Comparison of ENCODE assay signal across 8 mouse cellular contexts in genomic region chr7:100178016-100178890, GRCm38 (mm10). TPM values are rescaled to one million over a fixed set of nuclear protein-coding genes. Genes with fewer than 3 reads are reported as not detected.
DNase-seq lines count a peak whose midpoint lies in the region; ATAC-seq and TF ChIP-seq lines count a peak whose summit lies in the region.

No protein-coding gene starts in this region.

- H3K4me2 ChIP-seq in embryonic facial prominence, embryonic 15.5 days (replicated peaks): peak overlapping the region; percentile 73
- peak overlapping the region; percentile 76 for H3K4me2 ChIP-seq in limb, embryonic 13.5 days (replicated peaks)
- peak overlapping the region; percentile 49 for H3K4me2 ChIP-seq in midbrain, embryonic 11.5 days
- peak overlapping the region; percentile 61 for H3K4me2 ChIP-seq in stomach, embryonic 14.5 days (replicated peaks; ENCODE audit: low read depth, low read length)

- H3K9me3 ChIP-seq in embryonic facial prominence, embryonic 15.5 days (replicated peaks): no peaks in the 10 kb centered on the region
- H3K9me3 ChIP-seq in limb, embryonic 13.5 days: no peaks in the 10 kb centered on the region
- no peaks in the 10 kb centered on the region for H3K9me3 ChIP-seq in midbrain, embryonic 11.5 days (ENCODE audit: control insufficient read depth, low read length)
- no peaks in the 10 kb centered on the region for H3K9me3 ChIP-seq in stomach, embryonic 14.5 days (ENCODE audit: control insufficient read depth, low read depth, low read length)

- no peak for TF ChIP-seq CTCF in heart, adult 2 months (IDR thresholded peaks at IDR 0.05)

- peak; percentile 72 for DNase-seq in adrenal gland, postnatal 14 days
- DNase-seq in heart, adult 2 months: peak; percentile 71
- DNase-seq in kidney, adult 11 months: peak; percentile 35
- DNase-seq in midbrain, embryonic 11.5 days (ENCODE audit: low spot score, missing footprints): peak; percentile 95
- DNase-seq in cerebellum, adult 9-11 months: no peak

- WGBS in embryonic facial prominence, embryonic 15.5 days: 6% methylated on average over 30 of the region's 30 CpGs
- 8% methylated on average over 30 of the region's 30 CpGs for WGBS in heart, adult 2 months
- WGBS in limb, embryonic 13.5 days: 8% methylated on average over 30 of the region's 30 CpGs
- 10% methylated on average over 30 of the region's 30 CpGs for WGBS in midbrain, embryonic 11.5 days
- 7% methylated on average over 30 of the region's 30 CpGs for WGBS in stomach, embryonic 14.5 days

- H3K79me2 ChIP-seq in heart, adult 2 months (replicated peaks; ENCODE audit: control insufficient read depth, insufficient read depth, low read length): no peaks in the 10 kb centered on the region

- TF ChIP-seq POLR2A in heart, adult 2 months (IDR thresholded peaks at IDR 0.05; ENCODE audit: insufficient read depth, low read depth, low read length): 0 out of 2 replicates have a peak, but pooled peaks have one; percentile 29

- no peak overlapping the region for H3K27ac ChIP-seq in embryonic facial prominence, embryonic 15.5 days (replicated peaks)
- H3K27ac ChIP-seq in heart, adult 2 months: no peak overlapping the region; the same call in 1 of the 2 replicates
- H3K27ac ChIP-seq in limb, embryonic 13.5 days: no peak overlapping the region
- H3K27ac ChIP-seq in midbrain, embryonic 11.5 days (ENCODE audit: low read depth, low read length): no peak overlapping the region
- no peak overlapping the region for H3K27ac ChIP-seq in stomach, embryonic 14.5 days (ENCODE audit: low read length)

- intact Hi-C loops in heart, adult 2 months (cut with DNase I): no loop called here

- peaks cover 44% of the 10 kb centered on the region for H3K27me3 ChIP-seq in embryonic facial prominence, embryonic 15.5 days
- peaks cover 3% of the 10 kb centered on the region; the same call in 1 of the 2 replicates for H3K27me3 ChIP-seq in heart, adult 2 months (ENCODE audit: control insufficient read depth, insufficient read depth, low read length)
- peaks cover 57% of the 10 kb centered on the region for H3K27me3 ChIP-seq in limb, embryonic 13.5 days
- peaks cover 37% of the 10 kb centered on the region for H3K27me3 ChIP-seq in midbrain, embryonic 11.5 days (ENCODE audit: control insufficient read depth, insufficient read depth, low read length)
- 0 out of 2 replicates have a peak, but pooled peaks cover 11% of the 10 kb centered on the region for H3K27me3 ChIP-seq in stomach, embryonic 14.5 days (ENCODE audit: control insufficient read depth, insufficient read depth, low read length)

- H3K4me3 ChIP-seq in embryonic facial prominence, embryonic 15.5 days (replicated peaks): peak overlapping the region; percentile 40
- H3K4me3 ChIP-seq in heart, adult 2 months: peak overlapping the region; percentile 45
- peak overlapping the region; percentile 45 for H3K4me3 ChIP-seq in limb, embryonic 13.5 days
- peak overlapping the region; percentile 27 for H3K4me3 ChIP-seq in midbrain, embryonic 11.5 days (ENCODE audit: low read depth, low read length)
- H3K4me3 ChIP-seq in stomach, embryonic 14.5 days (ENCODE audit: low read depth, low read length): peak overlapping the region; percentile 36

- H3K4me1 ChIP-seq in embryonic facial prominence, embryonic 15.5 days: peaks cover 16% of the 10 kb centered on the region
- peaks cover 1% of the 10 kb centered on the region; the same call in 1 of the 2 replicates for H3K4me1 ChIP-seq in heart, adult 2 months (ENCODE audit: control insufficient read depth, insufficient read depth, low read length)
- H3K4me1 ChIP-seq in limb, embryonic 13.5 days: peaks cover 15% of the 10 kb centered on the region
- peaks cover 7% of the 10 kb centered on the region; the same call in 1 of the 2 replicates for H3K4me1 ChIP-seq in midbrain, embryonic 11.5 days (ENCODE audit: control insufficient read depth, insufficient read depth, low read length)
- peaks cover 7% of the 10 kb centered on the region for H3K4me1 ChIP-seq in stomach, embryonic 14.5 days (ENCODE audit: control insufficient read depth, insufficient read depth, low read length)

- no peak overlapping the region; the same call in 1 of the 2 replicates for H3K9ac ChIP-seq in embryonic facial prominence, embryonic 15.5 days
- 0 out of 2 replicates have a peak overlapping the region, but pooled peaks have one; percentile 13 for H3K9ac ChIP-seq in heart, adult 2 months (ENCODE audit: low read depth, low read length)
- H3K9ac ChIP-seq in limb, embryonic 13.5 days: peak overlapping the region; percentile 51
- peak overlapping the region; percentile 45; the same call in 1 of the 2 replicates for H3K9ac ChIP-seq in midbrain, embryonic 11.5 days (ENCODE audit: low read length)
- H3K9ac ChIP-seq in stomach, embryonic 14.5 days (replicated peaks; ENCODE audit: low read depth, low read length): no peak overlapping the region

- no peak for TF ChIP-seq EP300 in heart, adult 2 months (IDR thresholded peaks at IDR 0.05; ENCODE audit: insufficient read depth, low read depth, low read length)

- ATAC-seq in embryonic facial prominence, embryonic 15.5 days (ENCODE audit: insufficient number of reproducible peaks, low FRiP score, low TSS enrichment, low read depth): peak; percentile 84
- ATAC-seq in limb, embryonic 13.5 days (ENCODE audit: low FRiP score, low read depth): peak; percentile 75; the same call in 1 of the 2 replicates
- ATAC-seq in midbrain, embryonic 11.5 days (ENCODE audit: low FRiP score): 0 out of 2 replicates have a peak, but pooled peaks have one; percentile 22
- ATAC-seq in stomach, embryonic 14.5 days (ENCODE audit: insufficient number of reproducible peaks, insufficient read depth, low FRiP score, low read depth): peak; percentile 87

- H3K36me3 ChIP-seq in embryonic facial prominence, embryonic 15.5 days: no peaks in the 10 kb centered on the region
- H3K36me3 ChIP-seq in heart, adult 2 months (ENCODE audit: control insufficient read depth, insufficient read depth, low read length): no peaks in the 10 kb centered on the region
- no peaks in the 10 kb centered on the region for H3K36me3 ChIP-seq in limb, embryonic 13.5 days
- H3K36me3 ChIP-seq in midbrain, embryonic 11.5 days (ENCODE audit: control insufficient read depth, insufficient read depth, low read length): no peaks in the 10 kb centered on the region
- H3K36me3 ChIP-seq in stomach, embryonic 14.5 days (ENCODE audit: control insufficient read depth, insufficient read depth, low read length): no peaks in the 10 kb centered on the region

RNA-seq across cellular contexts. Expression of gene Kcne3, which starts 2.0 kb away (rescaled TPM):
- total RNA-seq in adrenal gland, postnatal 14 days (2021): 2.0 and 2.6 TPM in 2 replicates
- 16.2 and 17.6 TPM in 2 replicates for polyA plus RNA-seq in embryonic facial prominence, embryonic 15.5 days (2015; fragmentation: Nextera tagmentation; extraction: Ambion mirVana)
- under 1 TPM; 0.59 to 0.94 TPM for total RNA-seq in heart, adult 2 months (2021)
- polyA plus RNA-seq in heart, adult 2 months (2012; rRNA removed): 2.0 and 2.2 TPM in 2 replicates
- 14.0 and 16.0 TPM in 2 replicates for polyA plus RNA-seq in limb, embryonic 13.5 days (2015; fragmentation: Nextera tagmentation; extraction: Ambion mirVana)
- polyA plus RNA-seq in midbrain, embryonic 11.5 days (2014; fragmentation: Nextera tagmentation; extraction: Ambion mirVana): 1.1 and 3.0 TPM in 2 replicates
- polyA plus RNA-seq in stomach, embryonic 14.5 days (2014; fragmentation: Nextera tagmentation; extraction: Ambion mirVana): 19.6 and 23.0 TPM in 2 replicates

RNA-seq across cellular contexts. Expression of gene Lipt2, which starts 19.2 kb away (rescaled TPM):
- 5.7 and 7.0 TPM in 2 replicates for total RNA-seq in adrenal gland, postnatal 14 days (2021)
- 19.3 and 23.6 TPM in 2 replicates for polyA plus RNA-seq in embryonic facial prominence, embryonic 15.5 days (2015; fragmentation: Nextera tagmentation; extraction: Ambion mirVana)
- 1 to 10 TPM; 5.7 to 6.0 TPM for total RNA-seq in heart, adult 2 months (2021)
- polyA plus RNA-seq in heart, adult 2 months (2012; rRNA removed): 6.6 and 10.0 TPM in 2 replicates
- polyA plus RNA-seq in limb, embryonic 13.5 days (2015; fragmentation: Nextera tagmentation; extraction: Ambion mirVana): 24.8 and 28.8 TPM in 2 replicates
- polyA plus RNA-seq in midbrain, embryonic 11.5 days (2014; fragmentation: Nextera tagmentation; extraction: Ambion mirVana): 16.7 and 18.7 TPM in 2 replicates
- 23.6 and 25.7 TPM in 2 replicates for polyA plus RNA-seq in stomach, embryonic 14.5 days (2014; fragmentation: Nextera tagmentation; extraction: Ambion mirVana)

RNA-seq across cellular contexts. Expression of gene Pgm2l1, which starts 48.9 kb away (rescaled TPM):
- 6.7 and 11.4 TPM in 2 replicates for total RNA-seq in adrenal gland, postnatal 14 days (2021)
- polyA plus RNA-seq in embryonic facial prominence, embryonic 15.5 days (2015; fragmentation: Nextera tagmentation; extraction: Ambion mirVana): 2.8 and 3.4 TPM in 2 replicates
- 1 to 10 TPM; 7.0 TPM for total RNA-seq in heart, adult 2 months (2021)
- 1.5 and 2.2 TPM in 2 replicates for polyA plus RNA-seq in heart, adult 2 months (2012; rRNA removed)
- polyA plus RNA-seq in limb, embryonic 13.5 days (2015; fragmentation: Nextera tagmentation; extraction: Ambion mirVana): 4.3 and 5.5 TPM in 2 replicates
- 8.0 and 9.3 TPM in 2 replicates for polyA plus RNA-seq in midbrain, embryonic 11.5 days (2014; fragmentation: Nextera tagmentation; extraction: Ambion mirVana)
- polyA plus RNA-seq in stomach, embryonic 14.5 days (2014; fragmentation: Nextera tagmentation; extraction: Ambion mirVana): 4.3 and 4.6 TPM in 2 replicates

RNA-seq across cellular contexts. Expression of gene Pold3, which starts 56.9 kb away (rescaled TPM):
- total RNA-seq in adrenal gland, postnatal 14 days (2021): 22.5 and 30.0 TPM in 2 replicates
- 49.9 and 50.6 TPM in 2 replicates for polyA plus RNA-seq in embryonic facial prominence, embryonic 15.5 days (2015; fragmentation: Nextera tagmentation; extraction: Ambion mirVana)
- 1 to 10 TPM; 9.0 to 9.1 TPM for total RNA-seq in heart, adult 2 months (2021)
- polyA plus RNA-seq in heart, adult 2 months (2012; rRNA removed): 4.4 and 6.5 TPM in 2 replicates
- polyA plus RNA-seq in limb, embryonic 13.5 days (2015; fragmentation: Nextera tagmentation; extraction: Ambion mirVana): 74.0 and 75.5 TPM in 2 replicates
- 100 and 104 TPM in 2 replicates for polyA plus RNA-seq in midbrain, embryonic 11.5 days (2014; fragmentation: Nextera tagmentation; extraction: Ambion mirVana)
- polyA plus RNA-seq in stomach, embryonic 14.5 days (2014; fragmentation: Nextera tagmentation; extraction: Ambion mirVana): 73.9 and 75.2 TPM in 2 replicates

Comparison
In these comparisons a context has a peak if more than half of its experiments do, and no peak if none do; other contexts are left out.
1. ATAC-seq: peak in every context shown above with its lines; median percentile 87 in stomach, embryonic 14.5 days; 84 in embryonic facial prominence, embryonic 15.5 days; 75 in limb, embryonic 13.5 days; 22 in midbrain, embryonic 11.5 days.
2. H3K9ac ChIP-seq: peak in heart, adult 2 months (single experiment), limb, embryonic 13.5 days (single experiment) and midbrain, embryonic 11.5 days (single experiment); none in embryonic facial prominence, embryonic 15.5 days (single experiment) and stomach, embryonic 14.5 days (single experiment).
3. Peak in every context shown above with its lines, with median percentiles within 50 percentile points of each other: H3K4me2 ChIP-seq and H3K4me3 ChIP-seq.